Mouse (Mus musculus): ENCODE measurements at regions not wholly inside any gene's neighbourhood (a gene's known extent, or its start where the extent isn't known, plus 50 kb on each side); places are given as distances from the start of the nearest gene placed in this dataset.

DNA sequence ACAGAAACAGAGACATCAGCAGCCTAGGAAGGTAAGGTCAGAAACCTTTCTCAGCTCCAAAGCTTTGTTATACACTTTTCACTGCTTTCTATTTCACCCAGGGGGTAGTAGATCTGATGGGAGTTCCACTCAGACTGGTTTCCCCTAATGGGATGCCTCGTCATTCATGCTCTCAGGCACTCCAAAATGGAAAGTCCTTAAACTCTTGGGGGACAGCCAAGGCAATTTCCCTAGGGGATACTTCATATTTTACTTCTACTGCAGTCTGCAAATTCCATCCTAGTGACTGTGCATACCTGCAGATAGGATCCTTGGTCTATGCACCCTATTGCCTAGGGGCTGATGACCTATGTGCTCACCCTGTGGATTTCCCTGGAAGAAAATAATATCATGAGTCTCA, 82.1 kb downstream of the Tnfsf18 start (continued):
- no peak for TF ChIP-seq BHLHE40 (IDR thresholded peaks at IDR 0.05; ENCODE audit: borderline replicate concordance, low read depth, low read length)
- TF ChIP-seq MXI1 (IDR thresholded peaks at IDR 0.05; ENCODE audit: low read depth, low read length), result no peak

DNA sequence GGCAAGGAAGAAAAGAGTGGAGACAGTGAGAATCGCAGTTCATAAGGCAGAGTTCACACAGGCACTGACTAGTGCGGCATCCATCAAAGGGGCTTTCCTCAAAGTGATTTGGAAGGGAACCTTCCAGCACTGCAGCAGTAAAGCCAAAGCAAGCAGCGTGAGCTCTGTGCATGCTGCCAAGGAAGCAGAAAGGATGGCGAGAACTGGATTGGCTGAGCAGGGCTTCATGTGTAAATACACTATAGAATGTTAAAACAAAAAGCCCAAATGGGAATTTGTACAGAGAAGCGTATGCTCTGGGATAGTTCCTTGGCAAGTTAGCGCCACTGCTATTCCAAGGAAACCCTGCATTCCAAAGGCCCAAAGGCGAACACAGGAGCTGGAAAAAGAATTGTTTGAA, 81.5 kb downstream of the Tnfsf18 start:
- Histone ChIP-seq H3K27ac (ENCODE audit: control insufficient read depth, low read depth, low read length) (no peak overlapping the region), H3K27me3 (ENCODE audit: control insufficient read depth in 1 of 2, insufficient read depth in 2 of 2, low read length in 2 of 2) (no peaks in the 10 kb centered on the region; a peak in 1 of 4 replicates), H3K9ac (ENCODE audit: control insufficient read depth, low read depth, low read length, poor library complexity, severe bottlenecking) (no peak overlapping the region), H3K79me2 (ENCODE audit: control insufficient read depth, insufficient read depth, low read length, poor library complexity) (no peaks in the 10 kb centered on the region), H3K4me1 (ENCODE audit: control insufficient read depth in 1 of 2, insufficient read depth in 2 of 2, low read length in 2 of 2) (no peaks in the 10 kb centered on the region), H3K36me3 (ENCODE audit: control insufficient read depth in 1 of 2, insufficient read depth in 2 of 2, low read length in 2 of 2) (no peaks in the 10 kb centered on the region), H3K4me3 (ENCODE audit: control insufficient read depth in 1 of 2, insufficient read depth in 1 of 2, low read depth in 2 of 2, low read length in 2 of 2) (no peak overlapping the region), H3K9me3 (replicated peaks; ENCODE audit: insufficient read depth, low read length) (no peaks in the 10 kb centered on the region)
- DNase-seq (ENCODE audit: low read depth, low spot score), result no peak
- TF ChIP-seq RAD21 (IDR thresholded peaks at IDR 0.05; ENCODE audit: low read depth, low read length) (no peak), MYC (IDR thresholded peaks at IDR 0.05; ENCODE audit: low read depth, low read length) (no peak)

DNA sequence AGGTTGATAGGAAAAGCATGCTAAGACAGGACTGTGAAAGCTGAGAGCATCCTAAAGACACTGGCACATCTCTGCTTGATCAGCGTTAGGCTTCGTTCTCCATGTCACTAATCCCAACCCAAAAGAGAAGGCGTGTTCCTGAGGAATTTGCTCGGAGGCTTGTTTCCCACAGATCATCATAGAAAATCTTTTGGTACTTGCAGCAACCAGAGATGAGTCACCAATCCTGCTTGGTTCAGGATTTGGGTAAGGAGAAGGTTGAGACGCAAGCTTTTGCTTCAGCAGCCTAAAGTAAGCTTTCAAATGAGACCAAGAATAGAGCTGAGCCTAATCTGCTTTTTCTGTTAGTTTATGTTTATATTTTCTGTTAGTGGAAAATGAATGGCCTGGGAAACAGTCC, 80.7 kb downstream of the Tnfsf18 start:
- H3K27me3 ChIP-seq (ENCODE audit: control insufficient read depth in 1 of 2, insufficient read depth in 2 of 2, low read length in 2 of 2), result no peaks in the 10 kb centered on the region; a peak in 1 of 4 replicates
- no peaks in the 10 kb centered on the region for H3K9me3 ChIP-seq (replicated peaks; ENCODE audit: insufficient read depth, low read length)
- no peaks in the 10 kb centered on the region for H3K79me2 ChIP-seq (ENCODE audit: control insufficient read depth, insufficient read depth, low read length, poor library complexity)
- no peak for DNase-seq (ENCODE audit: low read depth, low spot score)
- no peak overlapping the region for H3K27ac ChIP-seq (ENCODE audit: control insufficient read depth, low read depth, low read length)
- no peaks in the 10 kb centered on the region for H3K4me1 ChIP-seq (ENCODE audit: control insufficient read depth in 1 of 2, insufficient read depth in 2 of 2, low read length in 2 of 2)
- H3K36me3 ChIP-seq (ENCODE audit: control insufficient read depth in 1 of 2, insufficient read depth in 2 of 2, low read length in 2 of 2), result no peaks in the 10 kb centered on the region
- no peak overlapping the region for H3K9ac ChIP-seq (ENCODE audit: control insufficient read depth, low read depth, low read length, poor library complexity, severe bottlenecking)
- no peak overlapping the region for H3K4me3 ChIP-seq (ENCODE audit: control insufficient read depth in 1 of 2, insufficient read depth in 1 of 2, low read depth in 2 of 2, low read length in 2 of 2)
- TF ChIP-seq ZNF384 (IDR thresholded peaks at IDR 0.05; ENCODE audit: low read depth, low read length), result no peak
- TF ChIP-seq JUND (IDR thresholded peaks at IDR 0.05; ENCODE audit: low read depth, low read length), result no peak
- TF ChIP-seq NRF1 (IDR thresholded peaks at IDR 0.05; ENCODE audit: insufficient read depth, low read depth, low read length, poor library complexity, severe bottlenecking), result no peak
- TF ChIP-seq USF2 (IDR thresholded peaks at IDR 0.05; ENCODE audit: borderline replicate concordance in 1 of 2, insufficient read depth in 1 of 2, low read depth in 1 of 2, low read length in 2 of 2), result no peak
- no peak for TF ChIP-seq GABPA (IDR thresholded peaks at IDR 0.05; ENCODE audit: low read depth, low read length)
- TF ChIP-seq POLR2AphosphoS5 (IDR thresholded peaks at IDR 0.05; ENCODE audit: borderline replicate concordance, low read depth, low read length), result no peak
- TF ChIP-seq CTCF (IDR thresholded peaks at IDR 0.05 in 2 of 3, conservative IDR thresholded peaks at IDR 0.05 in 1 of 3; ENCODE audit: control insufficient read depth in 1 of 3, insufficient read depth in 1 of 3, low read depth in 2 of 3, low read length in 3 of 3, poor library complexity in 1 of 3, severe bottlenecking in 1 of 3), result no peak
- no peak for TF ChIP-seq ETS1 (IDR thresholded peaks at IDR 0.05; ENCODE audit: low read depth, low read length)
- no peak for TF ChIP-seq MYC (IDR thresholded peaks at IDR 0.05; ENCODE audit: low read depth, low read length)
- no peak for TF ChIP-seq RAD21 (IDR thresholded peaks at IDR 0.05; ENCODE audit: low read depth, low read length)
- no peak for TF ChIP-seq RCOR1 (IDR thresholded peaks at IDR 0.05; ENCODE audit: low read depth, low read length)
- no peak for TF ChIP-seq SMC3 (IDR thresholded peaks at IDR 0.05; ENCODE audit: low read depth, low read length)
- TF ChIP-seq USF1 (IDR thresholded peaks at IDR 0.05; ENCODE audit: low read depth, low read length), result no peak
- TF ChIP-seq POLR2A (IDR thresholded peaks at IDR 0.05; ENCODE audit: control insufficient read depth in 1 of 2, insufficient read depth in 1 of 2, low read depth in 1 of 2, low read length in 2 of 2, poor library complexity in 1 of 2), result no peak
- TF ChIP-seq ZC3H11A (IDR thresholded peaks at IDR 0.05; ENCODE audit: low read depth, low read length), result no peak
- no peak for TF ChIP-seq KAT2A (conservative IDR thresholded peaks at IDR 0.05; ENCODE audit: low read depth, low read length)
- TF ChIP-seq MAX (IDR thresholded peaks at IDR 0.05; ENCODE audit: low read length), result no peak
- no peak for TF ChIP-seq TCF12 (IDR thresholded peaks at IDR 0.05; ENCODE audit: low read depth, low read length)

Data from MEL (cell line).